Mouse (Mus musculus): Measurements from ENCODE around the gene Sorbs1. TPM values are rescaled to one million over a fixed set of nuclear protein-coding genes. Genes with fewer than 3 reads are reported as not detected.
A peak's percentile ranks its signal among the peaks of the same experiment; 100 is the strongest.

Sorbs1 gene
- polyA plus RNA-seq, 1 experiment from 2014 or later = 84.6 TPM

DNA sequence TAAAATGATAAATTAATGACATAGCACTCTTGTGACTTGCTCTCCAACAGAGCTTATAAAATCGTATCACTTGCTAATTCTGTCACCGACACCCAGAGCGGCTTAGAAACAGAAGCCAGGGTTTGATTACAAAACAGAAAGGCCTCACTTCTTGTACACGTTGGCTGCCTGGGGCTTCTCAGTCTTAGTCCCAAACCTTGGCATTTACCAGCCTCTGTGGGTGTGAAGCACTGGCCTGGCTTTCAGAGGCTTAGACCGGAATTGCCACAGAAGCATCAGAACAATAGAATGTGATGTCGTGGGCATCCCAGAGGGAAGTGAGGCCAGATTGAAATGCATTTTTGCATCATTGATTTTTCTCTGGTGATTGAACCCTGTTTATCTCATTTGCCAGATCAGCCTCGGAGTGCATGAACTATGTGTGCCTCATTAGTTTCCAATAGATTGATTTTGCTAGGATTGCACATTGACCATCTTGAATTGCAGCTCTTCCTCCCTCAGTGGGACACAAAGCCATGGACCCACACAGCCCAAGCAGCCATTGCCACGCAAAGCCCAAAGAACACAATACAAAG lies 9.9 kb upstream of the Sorbs1 start:
- Histone ChIP-seq H3K27ac (ENCODE audit: low read length) (no peak overlapping the region), H3K27me3 (ENCODE audit: control insufficient read depth, insufficient read depth, low read depth, low read length) (no peaks in the 10 kb centered on the region), H3K4me1 (ENCODE audit: control insufficient read depth, insufficient read depth, low read length) (no peaks in the 10 kb centered on the region; the same call in 1 of the 2 replicates), H3K9ac (ENCODE audit: low read depth, low read length) (no peak overlapping the region), H3K4me3 (ENCODE audit: low read depth, low read length) (no peak overlapping the region), H3K9me3 (replicated peaks; ENCODE audit: control insufficient read depth, low read length, poor library complexity, severe bottlenecking) (no peaks in the 10 kb centered on the region), H3K4me2 (ENCODE audit: low read length) (no peak overlapping the region), H3K36me3 (ENCODE audit: control insufficient read depth, insufficient read depth, low read length) (no peaks in the 10 kb centered on the region)
- no peak for ATAC-seq
- 43% methylated on average over 8 of the region's 8 CpGs for WGBS

DNA sequence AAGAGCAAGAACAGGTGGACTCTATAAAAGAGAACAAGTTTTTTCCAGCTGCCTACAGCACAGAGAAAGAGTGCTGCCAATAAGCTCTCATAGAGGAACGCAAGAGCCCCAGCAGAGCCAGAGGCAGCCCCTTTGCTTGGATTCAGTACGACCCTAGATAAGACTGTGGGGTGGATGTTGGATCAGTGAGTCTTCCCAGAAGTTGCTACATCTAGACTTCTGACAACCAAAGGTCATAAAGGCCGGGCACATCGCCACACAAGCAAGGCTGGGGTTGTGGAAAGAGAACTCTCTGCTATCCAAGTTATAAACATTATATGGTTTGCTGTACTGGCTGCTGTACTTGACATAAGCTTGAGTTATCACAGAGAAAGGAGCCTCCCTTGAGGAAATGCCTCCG lies 6.8 kb upstream of the Sorbs1 start:
- Histone ChIP-seq H3K27ac (ENCODE audit: low read length) (no peak overlapping the region), H3K27me3 (ENCODE audit: control insufficient read depth, insufficient read depth, low read depth, low read length) (no peaks in the 10 kb centered on the region), H3K9me3 (replicated peaks; ENCODE audit: control insufficient read depth, low read length, poor library complexity, severe bottlenecking) (no peaks in the 10 kb centered on the region), H3K36me3 (ENCODE audit: control insufficient read depth, insufficient read depth, low read length) (no peaks in the 10 kb centered on the region), H3K4me1 (ENCODE audit: control insufficient read depth, insufficient read depth, low read length) (no peaks in the 10 kb centered on the region; the same call in 1 of the 2 replicates), H3K4me3 (ENCODE audit: low read depth, low read length) (no peak overlapping the region), H3K4me2 (ENCODE audit: low read length) (no peak overlapping the region), H3K9ac (ENCODE audit: low read depth, low read length) (no peak overlapping the region)
- ATAC-seq = no peak
- WGBS = 92% methylated on average over 5 of the region's 5 CpGs

DNA sequence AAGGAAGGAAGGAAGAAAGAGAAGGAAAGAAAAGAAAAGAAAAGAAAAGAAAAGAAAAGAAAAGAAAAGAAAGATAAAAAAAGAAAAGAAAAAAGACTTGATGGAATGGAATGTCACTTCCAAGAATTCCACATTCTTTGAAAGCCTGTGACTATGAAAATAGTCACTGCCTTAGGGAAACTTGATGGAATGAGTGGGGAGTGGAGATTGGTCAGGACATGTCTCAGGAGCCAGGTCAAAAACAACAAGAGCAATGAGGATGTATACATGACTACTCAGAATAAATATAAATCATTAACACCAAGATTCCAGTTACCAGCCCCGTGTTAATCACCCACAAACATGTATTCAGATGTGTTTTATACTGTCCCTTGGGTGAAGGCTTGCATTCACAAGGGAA lies 5.1 kb upstream of the Sorbs1 start:
- H3K4me3 ChIP-seq (ENCODE audit: low read depth, low read length) = no peak overlapping the region
- H3K36me3 ChIP-seq (ENCODE audit: control insufficient read depth, insufficient read depth, low read length) = no peaks in the 10 kb centered on the region
- no peak for ATAC-seq
- no peaks in the 10 kb centered on the region for H3K27me3 ChIP-seq (ENCODE audit: control insufficient read depth, insufficient read depth, low read depth, low read length)
- 76% methylated on average over 1 of the region's 1 CpGs for WGBS
- H3K4me2 ChIP-seq (ENCODE audit: low read length) = no peak overlapping the region
- H3K4me1 ChIP-seq (ENCODE audit: control insufficient read depth, insufficient read depth, low read length) = no peaks in the 10 kb centered on the region; the same call in 1 of the 2 replicates
- H3K27ac ChIP-seq (ENCODE audit: low read length) = no peak overlapping the region
- no peak overlapping the region for H3K9ac ChIP-seq (ENCODE audit: low read depth, low read length)
- no peaks in the 10 kb centered on the region for H3K9me3 ChIP-seq (replicated peaks; ENCODE audit: control insufficient read depth, low read length, poor library complexity, severe bottlenecking)

- H3K36me3 ChIP-seq (ENCODE audit: control insufficient read depth, insufficient read depth, low read length) = no peaks in the 10 kb centered on the region
- no peak overlapping the region for H3K9ac ChIP-seq (ENCODE audit: low read depth, low read length)
- no peak overlapping the region for H3K27ac ChIP-seq (ENCODE audit: low read length)
- ATAC-seq = no peak
- H3K9me3 ChIP-seq (replicated peaks; ENCODE audit: control insufficient read depth, low read length, poor library complexity, severe bottlenecking) = no peaks in the 10 kb centered on the region
- H3K4me3 ChIP-seq (ENCODE audit: low read depth, low read length) = no peak overlapping the region
- 83% methylated on average over 3 of the region's 3 CpGs for WGBS
- H3K27me3 ChIP-seq (ENCODE audit: control insufficient read depth, insufficient read depth, low read depth, low read length) = no peaks in the 10 kb centered on the region
- H3K4me1 ChIP-seq (ENCODE audit: control insufficient read depth, insufficient read depth, low read length) = peaks cover 16% of the 10 kb centered on the region
- no peak overlapping the region for H3K4me2 ChIP-seq (ENCODE audit: low read length)
These were observed 2.0 kb upstream of the Sorbs1 start for GRCm38 (mm10) chr19:40515596-40515995.

DNA sequence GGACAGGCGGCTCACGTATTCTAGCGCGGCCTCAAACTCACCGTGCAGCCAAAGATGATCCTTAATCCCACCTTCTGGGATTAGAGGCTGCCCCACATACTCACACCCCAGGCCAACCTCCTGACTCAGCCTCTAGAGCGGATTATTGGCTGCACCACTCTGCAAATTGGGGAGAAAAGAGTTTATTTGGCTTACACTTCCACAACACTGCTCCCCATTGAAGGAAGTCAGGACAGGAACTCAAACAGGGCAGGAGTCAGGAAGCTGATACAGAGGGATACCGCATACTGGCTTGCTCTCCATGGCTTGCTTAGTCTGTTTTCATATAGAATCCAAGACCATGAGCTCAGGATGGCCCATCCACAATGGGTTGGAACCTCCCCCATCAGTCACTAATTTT lies 797 bp upstream of the Sorbs1 start:
- ATAC-seq = no peak
- Histone ChIP-seq H3K4me3 (ENCODE audit: low read depth, low read length) (no peak overlapping the region), H3K9me3 (replicated peaks; ENCODE audit: control insufficient read depth, low read length, poor library complexity, severe bottlenecking) (no peaks in the 10 kb centered on the region), H3K27ac (ENCODE audit: low read length) (no peak overlapping the region), H3K27me3 (ENCODE audit: control insufficient read depth, insufficient read depth, low read depth, low read length) (no peaks in the 10 kb centered on the region), H3K36me3 (ENCODE audit: control insufficient read depth, insufficient read depth, low read length) (no peaks in the 10 kb centered on the region), H3K4me1 (ENCODE audit: control insufficient read depth, insufficient read depth, low read length) (peaks cover 24% of the 10 kb centered on the region), H3K9ac (ENCODE audit: low read depth, low read length) (no peak overlapping the region), H3K4me2 (ENCODE audit: low read length) (no peak overlapping the region)
- WGBS = 71% methylated on average over 7 of the region's 7 CpGs

DNA sequence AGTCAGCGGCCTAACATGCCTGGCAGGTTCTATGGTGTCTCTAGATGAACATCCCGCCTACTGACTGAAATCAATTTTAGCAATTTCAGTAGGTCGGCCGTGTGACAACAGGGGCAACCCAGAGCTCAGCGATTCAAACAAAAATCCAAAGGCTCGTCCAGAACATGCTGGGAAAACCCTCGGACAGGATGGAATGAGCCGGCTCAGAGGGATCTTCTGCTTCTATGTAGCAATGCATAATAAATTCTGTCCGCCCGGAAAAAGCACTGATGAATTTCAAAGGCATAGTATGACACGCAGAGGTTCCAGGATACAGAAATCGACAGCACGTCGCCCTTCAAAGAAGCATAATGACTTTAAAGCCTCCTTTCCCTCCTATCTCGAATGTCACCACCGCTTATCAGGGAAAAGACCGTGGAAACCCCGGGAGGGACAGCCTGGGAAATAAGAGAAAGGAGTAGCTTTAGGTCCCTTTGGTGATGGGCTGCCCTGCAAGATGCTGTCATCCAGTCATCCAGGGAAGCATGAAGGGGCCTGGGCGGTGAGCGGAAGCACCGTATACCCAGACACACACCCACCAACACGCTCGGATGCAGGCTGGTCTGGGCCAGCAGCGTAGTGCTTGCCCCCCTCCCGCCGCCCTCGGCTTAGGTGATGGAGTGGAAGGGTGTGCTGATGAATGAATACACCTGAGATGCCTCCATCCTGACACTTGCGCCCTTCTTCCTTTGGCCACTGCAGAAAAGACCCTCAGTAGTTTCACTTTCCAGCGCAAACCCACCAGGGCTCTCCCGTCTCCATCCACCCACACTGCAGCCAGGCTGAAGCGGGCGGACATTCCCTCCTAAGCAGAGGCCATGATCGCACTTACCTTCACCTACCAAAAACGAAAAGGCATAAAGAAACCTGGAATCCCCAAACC lies 818 bp downstream of the Sorbs1 start:
- no peaks in the 10 kb centered on the region for H3K27me3 ChIP-seq (ENCODE audit: control insufficient read depth, insufficient read depth, low read depth, low read length)

GRCm38 (mm10) chr19:40511679-40512309 lies 1.8 kb downstream of the Sorbs1 start:
- peak overlapping the region; percentile 72 for H3K4me2 ChIP-seq (ENCODE audit: low read length)
- H3K36me3 ChIP-seq (ENCODE audit: control insufficient read depth, insufficient read depth, low read length) = no peaks in the 10 kb centered on the region
- no peaks in the 10 kb centered on the region for H3K9me3 ChIP-seq (replicated peaks; ENCODE audit: control insufficient read depth, low read length, poor library complexity, severe bottlenecking)
- peak overlapping the region; percentile 89 for H3K27ac ChIP-seq (ENCODE audit: low read length)
- ATAC-seq = no peak
- no peaks in the 10 kb centered on the region for H3K27me3 ChIP-seq (ENCODE audit: control insufficient read depth, insufficient read depth, low read depth, low read length)
- 19% methylated on average over 5 of the region's 5 CpGs for WGBS
- H3K4me1 ChIP-seq (ENCODE audit: control insufficient read depth, insufficient read depth, low read length) = peaks cover 28% of the 10 kb centered on the region
- H3K9ac ChIP-seq (ENCODE audit: low read depth, low read length) = peak overlapping the region; percentile 86
- H3K4me3 ChIP-seq (ENCODE audit: low read depth, low read length) = peak overlapping the region; percentile 80

More for the DNA sequence above, 818 bp downstream of the Sorbs1 start:
- Histone ChIP-seq H3K4me3 (ENCODE audit: low read depth, low read length) (peak overlapping the region; percentile 80), H3K9ac (ENCODE audit: low read depth, low read length) (peak overlapping the region; percentile 86), H3K9me3 (replicated peaks; ENCODE audit: control insufficient read depth, low read length, poor library complexity, severe bottlenecking) (no peaks in the 10 kb centered on the region), H3K27ac (ENCODE audit: low read length) (peak overlapping the region; percentile 89), H3K36me3 (ENCODE audit: control insufficient read depth, insufficient read depth, low read length) (no peaks in the 10 kb centered on the region), H3K4me2 (ENCODE audit: low read length) (peak overlapping the region; percentile 72), H3K4me1 (ENCODE audit: control insufficient read depth, insufficient read depth, low read length) (peaks cover 28% of the 10 kb centered on the region)
- peak; percentile 63 for ATAC-seq
- WGBS = under 1% methylated on average over 34 of the region's 34 CpGs

- ATAC-seq = no peak
- Histone ChIP-seq H3K27ac (ENCODE audit: low read length) (no peak overlapping the region), H3K4me1 (ENCODE audit: control insufficient read depth, insufficient read depth, low read length) (peaks cover 28% of the 10 kb centered on the region), H3K36me3 (ENCODE audit: control insufficient read depth, insufficient read depth, low read length) (no peaks in the 10 kb centered on the region), H3K4me3 (ENCODE audit: low read depth, low read length) (peak overlapping the region; percentile 4; the same call in 1 of the 2 replicates), H3K9ac (ENCODE audit: low read depth, low read length) (no peak overlapping the region), H3K27me3 (ENCODE audit: control insufficient read depth, insufficient read depth, low read depth, low read length) (no peaks in the 10 kb centered on the region), H3K4me2 (ENCODE audit: low read length) (peak overlapping the region; percentile 72), H3K9me3 (replicated peaks; ENCODE audit: control insufficient read depth, low read length, poor library complexity, severe bottlenecking) (no peaks in the 10 kb centered on the region)
- 57% methylated on average over 8 of the region's 8 CpGs for WGBS
These were observed 2.5 kb downstream of the Sorbs1 start for GRCm38 (mm10) chr19:40511100-40511439.

Data from midbrain, embryonic 16.5 days (tissue).